Mouse (Mus musculus) testis, adult 2 months (tissue): ENCODE measurements around the gene Dgka.

Experiments
- CTCF ChIP-seq: fragments of 200-500 bp; IDR thresholded peaks from 2 replicates; pipeline ENCODE4 v1.5.1; 2012; ENCODE audit warnings: low read depth, mild to moderate bottlenecking, inconsistent platforms, low read length, moderate library complexity; ENCODE audit not compliant: control insufficient read depth, insufficient read depth, insufficient replicate concordance
- POLR2A ChIP-seq: fragments of 200-500 bp; IDR thresholded peaks from 2 replicates; pipeline ENCODE4 v1.6.1; 2012; ENCODE audit warnings: low read depth, mild to moderate bottlenecking, inconsistent platforms, low read length, moderate library complexity; ENCODE audit not compliant: control insufficient read depth

GRCm38 (mm10) chr10:128737435-128737834 is 7.2 kb downstream of the Dgka start:
- no peak for TF ChIP-seq CTCF
- TF ChIP-seq POLR2A = no peak; the same call in 1 of the 2 replicates
